Mouse (Mus musculus) heart, embryonic 15.5 days (tissue): ENCODE data around the gene Cnn3. TPM values are rescaled to one million over a fixed set of nuclear protein-coding genes. Genes with fewer than 3 reads are reported as not detected.

Experiments
- ATAC-seq: fragments of 200-750 bp; cut with Nextera tagmentation; replicated peaks from 2 replicates; pipeline ENCODE4 v1.8.0; 2017; ENCODE audit warnings: low read depth, moderate TSS enrichment; ENCODE audit not compliant: insufficient number of reproducible peaks, insufficient read depth, low FRiP score
- H3K27ac ChIP-seq: fragments of 300-500 bp; sonication (generic); 2 replicates; pipeline ENCODE4 v1.5.1; 2015; ENCODE audit warnings: mild to moderate bottlenecking, inconsistent platforms
- H3K27me3 ChIP-seq: fragments of 300-500 bp; sonication (generic); 2 replicates; pipeline ENCODE4 v1.6.1; 2015; ENCODE audit warnings: inconsistent platforms
- H3K36me3 ChIP-seq: fragments of 300-500 bp; sonication (generic); 2 replicates; pipeline ENCODE4 v1.6.1; 2015; ENCODE audit warnings: mild to moderate bottlenecking, inconsistent platforms
- H3K4me1 ChIP-seq: fragments of 300-500 bp; sonication (generic); replicated peaks from 2 replicates; pipeline ENCODE4 v1.6.1; 2015; ENCODE audit warnings: inconsistent platforms
- H3K4me2 ChIP-seq: fragments of 300-500 bp; sonication (generic); 2 replicates; pipeline ENCODE4 v1.6.1; 2015; ENCODE audit warnings: inconsistent platforms, mild to moderate bottlenecking, moderate library complexity
- H3K4me3 ChIP-seq: fragments of 300-500 bp; sonication (generic); 2 replicates; pipeline ENCODE4 v1.5.1; 2015; ENCODE audit warnings: mild to moderate bottlenecking, inconsistent platforms
- H3K9ac ChIP-seq: fragments of 300-500 bp; sonication (generic); 2 replicates; pipeline ENCODE4 v1.6.1; 2015; ENCODE audit warnings: mild to moderate bottlenecking, inconsistent platforms
- H3K9me3 ChIP-seq: fragments of 300-500 bp; sonication (generic); replicated peaks from 2 replicates; pipeline ENCODE4 v1.6.1; 2016; ENCODE audit warnings: inconsistent platforms
- WGBS: fragments of 180-500 bp; shearing (Covaris S2); methylation state at CpG from one replicate; pipeline ENCODE4 v1.1.7; 2015; ENCODE audit warnings: mixed read lengths; 5-methylcytosine and 5-hydroxymethylcytosine counted together
- polyA plus RNA-seq: library from polyadenylated mRNA; unstranded; fragments of >200 nt; fragmentation: Nextera tagmentation; extraction: Ambion mirVana; gene quantifications from 2 replicates; pipeline ENCODE4 v1.2.1, GENCODE M21; 2015

The Cnn3 gene
- polyA plus RNA-seq, 1 experiment from 2014 or later, result 341 TPM

- no peaks in the 10 kb centered on the region for H3K4me1 ChIP-seq
- ATAC-seq, result no peak
- H3K4me3 ChIP-seq, result no peak overlapping the region
- H3K4me2 ChIP-seq, result no peak overlapping the region
- no peak overlapping the region for H3K27ac ChIP-seq
- no peaks in the 10 kb centered on the region for H3K9me3 ChIP-seq
- no peak overlapping the region for H3K9ac ChIP-seq
- 73% methylated on average over 4 of the region's 4 CpGs for WGBS
- H3K36me3 ChIP-seq, result no peaks in the 10 kb centered on the region
- no peaks in the 10 kb centered on the region for H3K27me3 ChIP-seq
Measured at GRCm38 (mm10) chr3:121401384-121401783, 24.9 kb upstream of the Cnn3 start.

GRCm38 (mm10) chr3:121402096-121402495 lies 24.2 kb upstream of the Cnn3 start:
- H3K27ac ChIP-seq, result no peak overlapping the region
- no peak overlapping the region for H3K9ac ChIP-seq
- no peaks in the 10 kb centered on the region for H3K4me1 ChIP-seq
- no peaks in the 10 kb centered on the region for H3K36me3 ChIP-seq
- no peak overlapping the region for H3K4me2 ChIP-seq
- H3K4me3 ChIP-seq, result no peak overlapping the region
- no peaks in the 10 kb centered on the region for H3K27me3 ChIP-seq
- H3K9me3 ChIP-seq, result no peaks in the 10 kb centered on the region
- ATAC-seq, result no peak
- 68% methylated on average over 6 of the region's 6 CpGs for WGBS

GRCm38 (mm10) chr3:121403449-121403848 lies 22.8 kb upstream of the Cnn3 start:
- Histone ChIP-seq H3K4me3 (no peak overlapping the region), H3K27ac (no peak overlapping the region), H3K36me3 (no peaks in the 10 kb centered on the region), H3K4me1 (no peaks in the 10 kb centered on the region), H3K9ac (no peak overlapping the region), H3K9me3 (no peaks in the 10 kb centered on the region), H3K27me3 (no peaks in the 10 kb centered on the region), H3K4me2 (no peak overlapping the region)
- 56% methylated on average over 5 of the region's 5 CpGs for WGBS
- no peak for ATAC-seq

- Histone ChIP-seq H3K36me3 (no peaks in the 10 kb centered on the region), H3K9ac (no peak overlapping the region), H3K27me3 (no peaks in the 10 kb centered on the region), H3K27ac (no peak overlapping the region), H3K4me2 (no peak overlapping the region), H3K9me3 (no peaks in the 10 kb centered on the region), H3K4me3 (no peak overlapping the region), H3K4me1 (no peaks in the 10 kb centered on the region)
- 70% methylated on average over 5 of the region's 5 CpGs for WGBS
- no peak for ATAC-seq
Measured at GRCm38 (mm10) chr3:121405101-121405500, 21.2 kb upstream of the Cnn3 start.

- H3K27me3 ChIP-seq, result no peaks in the 10 kb centered on the region
- H3K4me1 ChIP-seq, result no peaks in the 10 kb centered on the region
- H3K27ac ChIP-seq, result no peak overlapping the region
- H3K36me3 ChIP-seq, result no peaks in the 10 kb centered on the region
- H3K9ac ChIP-seq, result no peak overlapping the region
- no peak overlapping the region for H3K4me2 ChIP-seq
- no peak overlapping the region for H3K4me3 ChIP-seq
- ATAC-seq, result no peak
- H3K9me3 ChIP-seq, result no peaks in the 10 kb centered on the region
- WGBS, result 58% methylated on average over 9 of the region's 9 CpGs
Measured at GRCm38 (mm10) chr3:121407417-121407816, 18.9 kb upstream of the Cnn3 start.

GRCm38 (mm10) chr3:121408386-121408785 lies 17.9 kb upstream of the Cnn3 start:
- 87% methylated on average over 3 of the region's 3 CpGs for WGBS

GRCm38 (mm10) chr3:121411450-121411849 lies 14.8 kb upstream of the Cnn3 start:
- Histone ChIP-seq H3K9me3 (no peaks in the 10 kb centered on the region), H3K27me3 (no peaks in the 10 kb centered on the region), H3K4me3 (no peak overlapping the region), H3K9ac (no peak overlapping the region), H3K4me1 (no peaks in the 10 kb centered on the region), H3K27ac (no peak overlapping the region), H3K36me3 (no peaks in the 10 kb centered on the region), H3K4me2 (no peak overlapping the region)
- 52% methylated on average over 6 of the region's 6 CpGs for whole genome bisulfite sequencing
- no peak for ATAC-seq

More at GRCm38 (mm10) chr3:121408386-121408785, 17.9 kb upstream of the Cnn3 start:
- Histone ChIP-seq H3K9me3 (no peaks in the 10 kb centered on the region), H3K36me3 (no peaks in the 10 kb centered on the region), H3K4me1 (no peaks in the 10 kb centered on the region), H3K4me3 (no peak overlapping the region), H3K4me2 (no peak overlapping the region), H3K27ac (no peak overlapping the region), H3K9ac (no peak overlapping the region), H3K27me3 (no peaks in the 10 kb centered on the region)
- ATAC-seq, result no peak

GRCm38 (mm10) chr3:121416171-121417154 lies 9.8 kb upstream of the Cnn3 start:
- WGBS, result 73% methylated on average over 5 of the region's 5 CpGs
- Histone ChIP-seq H3K36me3 (no peaks in the 10 kb centered on the region), H3K27ac (no peak overlapping the region), H3K4me3 (no peak overlapping the region), H3K4me2 (no peak overlapping the region), H3K27me3 (no peaks in the 10 kb centered on the region), H3K9ac (no peak overlapping the region), H3K9me3 (no peaks in the 10 kb centered on the region), H3K4me1 (peaks cover 15% of the 10 kb centered on the region)
- no peak for ATAC-seq

GRCm38 (mm10) chr3:121417379-121418250 lies 8.7 kb upstream of the Cnn3 start:
- Histone ChIP-seq H3K27me3 (no peaks in the 10 kb centered on the region), H3K4me3 (no peak overlapping the region), H3K4me1 (peaks cover 15% of the 10 kb centered on the region), H3K36me3 (no peaks in the 10 kb centered on the region), H3K27ac (peak overlapping the region; percentile 47), H3K9ac (no peak overlapping the region), H3K4me2 (no peak overlapping the region), H3K9me3 (no peaks in the 10 kb centered on the region)
- 53% methylated on average over 14 of the region's 14 CpGs for WGBS
- no peak for ATAC-seq

GRCm38 (mm10) chr3:121418251-121418601 lies 8.1 kb upstream of the Cnn3 start:
- Histone ChIP-seq H3K9me3 (no peaks in the 10 kb centered on the region), H3K9ac (no peak overlapping the region), H3K4me2 (no peak overlapping the region), H3K4me1 (peaks cover 15% of the 10 kb centered on the region), H3K4me3 (no peak overlapping the region), H3K27ac (peak overlapping the region; percentile 47), H3K27me3 (no peaks in the 10 kb centered on the region), H3K36me3 (no peaks in the 10 kb centered on the region)
- 50% methylated on average over 6 of the region's 6 CpGs for WGBS
- ATAC-seq, result no peak

GRCm38 (mm10) chr3:121418850-121419435 lies 7.4 kb upstream of the Cnn3 start:
- H3K27ac ChIP-seq, result peak overlapping the region; percentile 55
- peak; percentile 56 for ATAC-seq
- H3K9ac ChIP-seq, result no peak overlapping the region

More at GRCm38 (mm10) chr3:121418850-121419435, 7.4 kb upstream of the Cnn3 start:
- Histone ChIP-seq H3K4me2 (no peak overlapping the region), H3K36me3 (no peaks in the 10 kb centered on the region), H3K27me3 (no peaks in the 10 kb centered on the region), H3K9me3 (no peaks in the 10 kb centered on the region), H3K4me3 (no peak overlapping the region), H3K4me1 (peaks cover 15% of the 10 kb centered on the region)
- WGBS, result 69% methylated on average over 9 of the region's 9 CpGs
